Mouse (Mus musculus): Measurements from ENCODE around the gene Fbxl5.

The Fbxl5 gene

GRCm38 (mm10) chr5:43821538-43821937 lies at the start of gene Fbxl5:
Fbxl5 (minus strand) TSS chr5:43821638.
- DNase-seq (ENCODE audit: low read depth, low spot score), result no peak

GRCm38 (mm10) chr5:43868711-43869600 lies 47.5 kb upstream of the Fbxl5 start:
- no peak for DNase-seq (ENCODE audit: low read depth, low spot score)

- no peak for DNase-seq (ENCODE audit: low read depth, low spot score)
These were observed 46.8 kb upstream of the Fbxl5 start, which contains the start of gene Cd38 for GRCm38 (mm10) chr5:43868253-43868652. Cd38 (plus strand) TSS chr5:43868553.

DNA sequence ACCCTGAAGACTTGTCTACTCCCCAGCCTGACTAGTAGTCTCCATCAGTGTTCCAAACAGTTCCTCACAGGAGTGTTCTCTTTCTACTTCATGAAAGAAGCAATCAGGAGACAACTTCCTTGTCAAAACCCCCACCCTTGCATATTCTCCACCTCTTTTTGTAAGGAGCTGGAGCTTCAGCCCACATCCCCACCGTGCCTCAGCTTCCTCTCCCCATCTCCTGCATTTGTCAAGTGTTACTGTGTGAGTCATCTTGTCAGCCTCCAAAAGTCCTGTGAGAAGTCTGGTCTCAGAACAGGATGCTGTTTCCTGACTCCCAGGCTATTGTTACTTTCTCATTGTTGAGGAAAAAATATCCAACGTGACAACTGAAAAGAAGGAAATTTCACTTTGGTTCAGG lies 43.9 kb upstream of the Fbxl5 start:
- DNase-seq (ENCODE audit: low read depth, low spot score), result no peak

DNA sequence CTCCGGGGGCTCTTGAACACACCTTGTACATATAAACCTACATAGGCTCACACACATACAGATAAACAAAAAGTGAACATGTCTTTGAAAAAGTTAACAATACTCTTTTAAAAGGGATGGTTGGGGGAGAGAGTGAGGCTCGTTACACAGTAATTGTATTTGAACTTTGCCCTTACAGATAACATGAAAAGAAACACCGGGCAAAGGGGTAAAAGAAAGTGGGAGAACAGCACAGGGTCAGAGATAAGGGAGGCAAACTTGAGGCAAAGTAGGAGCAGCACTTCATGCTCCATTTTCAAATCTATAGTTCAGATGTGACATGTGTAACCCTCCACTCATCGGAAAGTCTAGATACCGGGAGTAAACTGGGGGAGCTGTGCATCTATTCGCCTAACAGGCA lies 42.2 kb upstream of the Fbxl5 start:
- DNase-seq (ENCODE audit: low read depth, low spot score), result no peak

DNA sequence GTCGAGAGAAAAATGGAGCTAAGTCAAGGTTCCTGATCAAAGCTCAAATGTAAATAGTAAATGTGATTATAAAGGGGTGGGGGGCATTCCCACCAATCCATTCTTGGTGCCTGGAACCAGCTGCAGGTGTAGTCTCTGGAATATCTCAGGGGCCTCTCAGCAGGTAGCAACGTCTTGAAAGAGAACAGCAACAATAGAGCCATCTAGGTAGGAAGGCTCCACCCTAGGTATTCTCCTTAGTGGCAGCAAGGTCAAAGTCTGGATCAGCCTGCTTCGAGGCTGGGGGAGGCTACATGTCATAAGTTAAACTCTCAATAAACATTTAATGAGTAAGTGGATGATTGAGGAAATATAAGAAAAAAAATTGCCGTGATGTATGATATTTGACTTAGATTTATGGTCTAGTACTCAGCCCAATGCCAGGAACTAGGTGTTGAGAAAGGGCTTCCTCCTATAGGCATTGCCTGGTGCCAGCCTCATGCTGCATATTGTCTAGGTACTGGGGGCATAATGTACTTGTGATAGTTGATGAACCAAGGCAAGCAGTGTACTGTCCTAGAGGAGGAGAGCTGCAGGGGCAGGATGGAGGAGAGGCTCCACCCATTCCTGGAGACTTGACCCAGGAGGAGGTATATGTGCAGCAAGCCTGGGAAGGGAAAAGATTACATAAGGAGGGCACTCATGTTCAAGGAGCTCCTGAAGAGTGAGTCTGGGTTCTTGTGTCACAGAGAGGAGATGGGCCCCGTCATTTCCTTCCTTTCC lies 39.4 kb upstream of the Fbxl5 start:
- no peak for DNase-seq (ENCODE audit: low read depth, low spot score)

DNA sequence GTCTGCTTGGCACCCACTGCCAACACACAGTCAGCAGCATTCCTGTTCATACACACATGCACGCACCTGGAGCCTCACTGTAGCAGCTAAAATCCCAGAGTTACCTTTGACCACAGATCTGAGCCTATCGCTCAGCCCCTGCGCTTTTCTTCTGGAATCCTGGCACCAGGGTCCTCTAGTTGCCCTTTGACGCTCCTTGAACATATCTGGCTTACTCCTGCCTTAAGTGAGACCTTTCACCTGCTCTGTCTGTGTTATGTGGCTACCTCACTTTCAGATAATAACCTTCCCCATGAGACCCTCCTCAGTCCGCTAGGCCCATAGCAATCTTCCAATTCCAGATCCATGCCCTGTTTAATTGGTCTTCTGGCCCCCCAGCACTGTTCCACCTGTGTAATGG lies 38.7 kb upstream of the Fbxl5 start:
- DNase-seq (ENCODE audit: low read depth, low spot score), result no peak

GRCm38 (mm10) chr5:43859663-43860062 lies 38.2 kb upstream of the Fbxl5 start:
- no peak for DNase-seq (ENCODE audit: low read depth, low spot score)

- no peak for DNase-seq (ENCODE audit: low read depth, low spot score)
These were observed 34.3 kb upstream of the Fbxl5 start for GRCm38 (mm10) chr5:43855769-43856168.

DNA sequence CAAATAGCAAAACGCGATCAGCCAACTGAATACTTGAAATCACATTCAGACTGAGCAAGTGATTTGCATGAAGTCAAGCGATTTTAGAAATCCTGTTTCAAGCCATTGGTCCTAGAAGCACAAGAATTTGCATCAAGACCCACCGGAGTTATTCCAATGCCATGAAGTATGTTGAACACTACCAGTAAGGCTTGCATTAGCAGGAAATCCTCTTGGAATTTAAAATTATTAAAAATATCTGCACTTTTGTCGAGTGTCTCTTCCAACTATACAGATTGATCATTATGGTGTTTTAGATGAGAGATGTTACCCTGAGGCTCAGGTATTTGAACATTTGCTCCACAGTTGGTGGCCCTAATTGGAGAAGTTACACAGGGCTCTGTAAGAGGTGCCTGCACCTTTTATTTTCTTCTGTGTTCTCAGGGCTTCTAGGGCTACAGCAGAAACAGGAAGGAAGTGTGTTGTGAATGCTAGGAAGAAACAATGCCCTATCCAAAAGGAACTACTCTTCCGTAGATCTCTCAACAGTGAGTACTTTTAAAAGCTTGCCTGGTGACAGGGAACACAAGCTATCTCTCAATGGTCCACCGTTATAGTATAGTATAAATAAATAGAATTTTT lies 32.5 kb upstream of the Fbxl5 start:
- no peak for DNase-seq (ENCODE audit: low read depth, low spot score)

- DNase-seq (ENCODE audit: low read depth, low spot score), result no peak
These were observed 31.8 kb upstream of the Fbxl5 start for GRCm38 (mm10) chr5:43853096-43853867.

DNA sequence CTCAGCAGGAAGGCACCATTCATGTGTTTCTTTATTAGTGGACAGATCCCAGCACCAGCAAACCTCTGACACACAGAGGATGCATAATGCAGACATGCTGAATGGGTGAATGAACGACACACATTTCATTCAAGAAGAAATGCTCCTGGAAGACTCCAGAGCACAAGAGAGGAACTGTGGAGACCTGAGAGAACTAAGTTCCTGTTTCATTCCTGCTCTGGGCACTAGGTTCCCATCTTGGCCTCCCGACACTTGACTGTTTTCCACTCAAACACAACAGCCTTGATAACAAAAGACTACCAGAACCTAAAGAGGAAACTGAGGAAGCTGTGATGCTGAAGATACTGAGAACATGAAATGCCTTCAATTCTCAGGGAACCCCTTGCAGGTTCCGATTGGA lies 26.8 kb upstream of the Fbxl5 start:
- no peak for DNase-seq (ENCODE audit: low read depth, low spot score)

- DNase-seq (ENCODE audit: low read depth, low spot score), result no peak
These were observed 26.1 kb upstream of the Fbxl5 start for GRCm38 (mm10) chr5:43847555-43847954.

- no peak for DNase-seq (ENCODE audit: low read depth, low spot score)
These were observed 24.8 kb upstream of the Fbxl5 start for GRCm38 (mm10) chr5:43846227-43846626.

DNA sequence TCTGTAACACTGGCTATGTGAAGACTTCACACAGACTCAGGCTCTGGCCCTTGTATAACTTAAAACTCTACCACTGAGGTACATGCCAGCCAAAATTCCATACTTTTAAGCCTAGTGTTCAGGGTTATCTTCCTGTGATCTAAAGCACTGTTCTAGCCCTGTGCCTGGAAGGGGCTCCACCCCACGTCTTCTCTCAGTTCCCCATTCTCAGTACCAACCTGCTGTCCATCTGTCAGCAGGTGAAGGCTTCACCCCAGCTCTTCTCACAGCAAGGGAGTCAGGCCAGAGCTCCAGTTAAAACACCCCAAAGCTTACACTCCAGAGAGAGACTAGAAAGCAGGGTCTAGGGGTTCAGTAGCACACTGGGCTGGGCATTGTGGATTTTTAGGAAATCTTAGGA lies 24.2 kb upstream of the Fbxl5 start:
- no peak for DNase-seq (ENCODE audit: low read depth, low spot score)

- no peak for DNase-seq (ENCODE audit: low read depth, low spot score)
These were observed 23.6 kb upstream of the Fbxl5 start for GRCm38 (mm10) chr5:43845083-43845482.

- DNase-seq (ENCODE audit: low read depth, low spot score), result no peak
These were observed 21.2 kb upstream of the Fbxl5 start for GRCm38 (mm10) chr5:43842576-43843155.

DNA sequence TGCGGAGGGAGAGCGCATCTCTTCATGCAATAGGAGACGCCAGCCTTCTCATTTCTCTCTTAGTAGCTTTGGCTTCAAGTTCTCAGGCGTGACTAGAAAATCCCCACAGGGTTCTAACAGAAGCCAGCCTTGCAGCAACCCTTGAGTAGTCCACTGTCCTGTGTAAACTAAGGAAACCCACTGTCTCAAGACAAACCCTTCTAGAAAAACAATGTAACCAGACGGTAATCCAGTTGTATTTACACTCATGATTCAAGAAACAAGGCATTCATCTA lies 20.5 kb upstream of the Fbxl5 start:
- no peak for DNase-seq (ENCODE audit: low read depth, low spot score)

- peak; percentile 24 for DNase-seq (ENCODE audit: low read depth, low spot score)
These were observed 19.9 kb upstream of the Fbxl5 start for GRCm38 (mm10) chr5:43841144-43842010.

DNA sequence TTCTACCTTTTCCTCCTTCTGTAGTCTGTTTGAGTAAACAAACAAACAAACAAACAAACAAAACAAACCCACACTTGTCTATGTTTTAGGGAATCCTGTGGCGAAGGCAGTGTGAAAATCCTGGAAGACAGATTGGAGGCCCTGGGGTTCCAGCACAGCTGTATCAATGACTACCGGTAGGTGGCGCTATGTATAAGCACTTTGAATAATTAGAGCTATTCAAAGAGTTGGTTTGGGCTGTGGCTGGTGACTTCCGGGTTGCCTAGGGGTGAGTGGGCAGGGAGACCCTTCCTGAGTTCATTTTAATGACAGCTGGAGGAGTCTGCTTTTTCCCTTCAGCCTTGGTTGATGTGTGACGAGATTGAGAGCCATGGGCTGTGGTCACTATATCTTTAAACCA lies 15.9 kb upstream of the Fbxl5 start:
- DNase-seq (ENCODE audit: low read depth, low spot score), result peak; percentile 21

All from c-Kit-negative CD71-positive TER-119-positive erythroid progenitor cells, embryonic 14.5 days (primary cell).